Mouse (Mus musculus): ENCODE data around the gene Olfr957. TPM values are rescaled to one million over a fixed set of nuclear protein-coding genes. Genes with fewer than 3 reads are reported as not detected.

The Olfr957 gene
- not detected in 2 replicates for polyA plus RNA-seq (2015; fragmentation: Nextera tagmentation; extraction: Ambion mirVana)

GRCm38 (mm10) chr9:39515531-39515930 lies at the start of gene Olfr957:
TSS of gene Olfr957 (minus strand) at chr9:39515809.
- no peaks in the 10 kb centered on the region for H3K4me1 ChIP-seq (ENCODE audit: control insufficient read depth, insufficient read depth, low read length)
- H3K9ac ChIP-seq (ENCODE audit: low read length) = no peak within 1 kb of the TSS
- H3K4me2 ChIP-seq (ENCODE audit: low read depth, low read length) = no peak within 1 kb of the TSS
- H3K4me3 ChIP-seq (replicated peaks; ENCODE audit: low read length) = no peak within 1 kb of the TSS
- H3K27me3 ChIP-seq (ENCODE audit: control insufficient read depth, insufficient read depth, low read length) = no peaks in the 10 kb centered on the region
- WGBS = 48% methylated on average over 3 of the region's 3 CpGs
- no peak for ATAC-seq (ENCODE audit: insufficient read depth, low FRiP score)
- H3K9me3 ChIP-seq (replicated peaks; ENCODE audit: control insufficient read depth, low read length) = no peaks in the 10 kb centered on the region
- H3K27ac ChIP-seq (ENCODE audit: low read length) = no peak within 1 kb of the TSS
- H3K36me3 ChIP-seq (ENCODE audit: control insufficient read depth, insufficient read depth, low read length) = no peaks in the 10 kb centered on the region

- Histone ChIP-seq H3K4me3 (replicated peaks; ENCODE audit: low read length) (no peak overlapping the region), H3K9ac (ENCODE audit: low read length) (no peak overlapping the region), H3K36me3 (ENCODE audit: control insufficient read depth, insufficient read depth, low read length) (no peaks in the 10 kb centered on the region), H3K27me3 (ENCODE audit: control insufficient read depth, insufficient read depth, low read length) (no peaks in the 10 kb centered on the region), H3K4me1 (ENCODE audit: control insufficient read depth, insufficient read depth, low read length) (no peaks in the 10 kb centered on the region), H3K4me2 (ENCODE audit: low read depth, low read length) (no peak overlapping the region), H3K27ac (ENCODE audit: low read length) (no peak overlapping the region), H3K9me3 (replicated peaks; ENCODE audit: control insufficient read depth, low read length) (no peaks in the 10 kb centered on the region)
- no peak for ATAC-seq (ENCODE audit: insufficient read depth, low FRiP score)
Observed at GRCm38 (mm10) chr9:39558349-39558647, 42.7 kb upstream of the Olfr957 start.

- H3K4me2 ChIP-seq (ENCODE audit: low read depth, low read length) = no peak overlapping the region
- no peak overlapping the region for H3K9ac ChIP-seq (ENCODE audit: low read length)
- no peaks in the 10 kb centered on the region for H3K9me3 ChIP-seq (replicated peaks; ENCODE audit: control insufficient read depth, low read length)
- H3K27me3 ChIP-seq (ENCODE audit: control insufficient read depth, insufficient read depth, low read length) = no peaks in the 10 kb centered on the region
- H3K4me1 ChIP-seq (ENCODE audit: control insufficient read depth, insufficient read depth, low read length) = no peaks in the 10 kb centered on the region
- H3K4me3 ChIP-seq (replicated peaks; ENCODE audit: low read length) = no peak overlapping the region
- no peaks in the 10 kb centered on the region for H3K36me3 ChIP-seq (ENCODE audit: control insufficient read depth, insufficient read depth, low read length)
- no peak overlapping the region for H3K27ac ChIP-seq (ENCODE audit: low read length)
- 52% methylated on average over 3 of the region's 3 CpGs for WGBS
- no peak for ATAC-seq (ENCODE audit: insufficient read depth, low FRiP score)
Observed at GRCm38 (mm10) chr9:39557529-39558348, 42.1 kb upstream of the Olfr957 start.

GRCm38 (mm10) chr9:39553946-39554345 lies 38.3 kb upstream of the Olfr957 start, which contains the start of gene Olfr958:
TSS of gene Olfr958 (minus strand) at chr9:39554054.
- no peaks in the 10 kb centered on the region for H3K9me3 ChIP-seq (replicated peaks; ENCODE audit: control insufficient read depth, low read length)
- no peak for ATAC-seq (ENCODE audit: insufficient read depth, low FRiP score)
- no peaks in the 10 kb centered on the region for H3K4me1 ChIP-seq (ENCODE audit: control insufficient read depth, insufficient read depth, low read length)
- no peak within 1 kb of the TSS for H3K9ac ChIP-seq (ENCODE audit: low read length)
- 57% methylated on average over 2 of the region's 2 CpGs for WGBS
- no peaks in the 10 kb centered on the region for H3K27me3 ChIP-seq (ENCODE audit: control insufficient read depth, insufficient read depth, low read length)
- H3K4me2 ChIP-seq (ENCODE audit: low read depth, low read length) = no peak within 1 kb of the TSS
- H3K4me3 ChIP-seq (replicated peaks; ENCODE audit: low read length) = no peak within 1 kb of the TSS
- no peaks in the 10 kb centered on the region for H3K36me3 ChIP-seq (ENCODE audit: control insufficient read depth, insufficient read depth, low read length)
- no peak within 1 kb of the TSS for H3K27ac ChIP-seq (ENCODE audit: low read length)

GRCm38 (mm10) chr9:39550806-39551205 lies 35.2 kb upstream of the Olfr957 start:
- no peaks in the 10 kb centered on the region for H3K9me3 ChIP-seq (replicated peaks; ENCODE audit: control insufficient read depth, low read length)
- no peak overlapping the region for H3K4me2 ChIP-seq (ENCODE audit: low read depth, low read length)
- H3K36me3 ChIP-seq (ENCODE audit: control insufficient read depth, insufficient read depth, low read length) = no peaks in the 10 kb centered on the region
- no peak overlapping the region for H3K9ac ChIP-seq (ENCODE audit: low read length)
- no peaks in the 10 kb centered on the region for H3K27me3 ChIP-seq (ENCODE audit: control insufficient read depth, insufficient read depth, low read length)
- no peak for ATAC-seq (ENCODE audit: insufficient read depth, low FRiP score)
- WGBS = 54% methylated on average over 5 of the region's 5 CpGs
- no peak overlapping the region for H3K4me3 ChIP-seq (replicated peaks; ENCODE audit: low read length)
- no peaks in the 10 kb centered on the region for H3K4me1 ChIP-seq (ENCODE audit: control insufficient read depth, insufficient read depth, low read length)
- H3K27ac ChIP-seq (ENCODE audit: low read length) = no peak overlapping the region

- 58% methylated on average over 1 of the region's 1 CpGs for WGBS
- ATAC-seq (ENCODE audit: insufficient read depth, low FRiP score) = no peak
Observed at GRCm38 (mm10) chr9:39523616-39524285, 8.1 kb upstream of the Olfr957 start.

GRCm38 (mm10) chr9:39518595-39518994 lies 3.0 kb upstream of the Olfr957 start:
- H3K27me3 ChIP-seq (ENCODE audit: control insufficient read depth, insufficient read depth, low read length) = no peaks in the 10 kb centered on the region

More at GRCm38 (mm10) chr9:39523616-39524285, 8.1 kb upstream of the Olfr957 start:
- H3K4me3 ChIP-seq (replicated peaks; ENCODE audit: low read length) = no peak overlapping the region
- no peaks in the 10 kb centered on the region for H3K9me3 ChIP-seq (replicated peaks; ENCODE audit: control insufficient read depth, low read length)
- H3K9ac ChIP-seq (ENCODE audit: low read length) = no peak overlapping the region
- H3K36me3 ChIP-seq (ENCODE audit: control insufficient read depth, insufficient read depth, low read length) = no peaks in the 10 kb centered on the region
- H3K4me1 ChIP-seq (ENCODE audit: control insufficient read depth, insufficient read depth, low read length) = no peaks in the 10 kb centered on the region
- H3K27ac ChIP-seq (ENCODE audit: low read length) = no peak overlapping the region
- no peak overlapping the region for H3K4me2 ChIP-seq (ENCODE audit: low read depth, low read length)
- no peaks in the 10 kb centered on the region for H3K27me3 ChIP-seq (ENCODE audit: control insufficient read depth, insufficient read depth, low read length)

GRCm38 (mm10) chr9:39509412-39509811 lies 6.2 kb downstream of the Olfr957 start:
- 77% methylated on average over 9 of the region's 9 CpGs for WGBS

More at GRCm38 (mm10) chr9:39518595-39518994, 3.0 kb upstream of the Olfr957 start:
- Histone ChIP-seq H3K9me3 (replicated peaks; ENCODE audit: control insufficient read depth, low read length) (no peaks in the 10 kb centered on the region), H3K4me3 (replicated peaks; ENCODE audit: low read length) (no peak overlapping the region), H3K36me3 (ENCODE audit: control insufficient read depth, insufficient read depth, low read length) (no peaks in the 10 kb centered on the region), H3K9ac (ENCODE audit: low read length) (no peak overlapping the region), H3K4me1 (ENCODE audit: control insufficient read depth, insufficient read depth, low read length) (no peaks in the 10 kb centered on the region), H3K27ac (ENCODE audit: low read length) (no peak overlapping the region), H3K4me2 (ENCODE audit: low read depth, low read length) (no peak overlapping the region)
- ATAC-seq (ENCODE audit: insufficient read depth, low FRiP score) = no peak

GRCm38 (mm10) chr9:39508998-39509397 lies 6.6 kb downstream of the Olfr957 start:
- Histone ChIP-seq H3K4me3 (replicated peaks; ENCODE audit: low read length) (no peak overlapping the region), H3K4me1 (ENCODE audit: control insufficient read depth, insufficient read depth, low read length) (no peaks in the 10 kb centered on the region), H3K9ac (ENCODE audit: low read length) (no peak overlapping the region), H3K27me3 (ENCODE audit: control insufficient read depth, insufficient read depth, low read length) (no peaks in the 10 kb centered on the region), H3K27ac (ENCODE audit: low read length) (no peak overlapping the region), H3K36me3 (ENCODE audit: control insufficient read depth, insufficient read depth, low read length) (no peaks in the 10 kb centered on the region), H3K9me3 (replicated peaks; ENCODE audit: control insufficient read depth, low read length) (no peaks in the 10 kb centered on the region), H3K4me2 (ENCODE audit: low read depth, low read length) (no peak overlapping the region)
- WGBS = 6% methylated on average over 6 of the region's 6 CpGs
- ATAC-seq (ENCODE audit: insufficient read depth, low FRiP score) = no peak

More at GRCm38 (mm10) chr9:39509412-39509811, 6.2 kb downstream of the Olfr957 start:
- Histone ChIP-seq H3K4me1 (ENCODE audit: control insufficient read depth, insufficient read depth, low read length) (no peaks in the 10 kb centered on the region), H3K4me2 (ENCODE audit: low read depth, low read length) (no peak overlapping the region), H3K4me3 (replicated peaks; ENCODE audit: low read length) (no peak overlapping the region), H3K9ac (ENCODE audit: low read length) (no peak overlapping the region), H3K36me3 (ENCODE audit: control insufficient read depth, insufficient read depth, low read length) (no peaks in the 10 kb centered on the region), H3K9me3 (replicated peaks; ENCODE audit: control insufficient read depth, low read length) (no peaks in the 10 kb centered on the region), H3K27me3 (ENCODE audit: control insufficient read depth, insufficient read depth, low read length) (no peaks in the 10 kb centered on the region), H3K27ac (ENCODE audit: low read length) (no peak overlapping the region)
- ATAC-seq (ENCODE audit: insufficient read depth, low FRiP score) = no peak
